Mouse (Mus musculus): ENCODE results near the gene Tcf21.

GRCm38 (mm10) chr10:22843440-22844361 lies 23.7 kb upstream of the Tcf21 start:
- no peak for TF ChIP-seq GATA1 (IDR thresholded peaks at IDR 0.05; ENCODE audit: borderline replicate concordance, low read length)
- no peak for TF ChIP-seq FLI1 (IDR thresholded peaks at IDR 0.05; ENCODE audit: low read length)

All from megakaryocyte, embryonic 14.5 days (primary cell).